Mouse (Mus musculus): ENCODE results near the gene Arhgef7.

Gene Arhgef7

GRCm38 (mm10) chr8:11727651-11728481 lies at the start of gene Arhgef7:
Gene Arhgef7, plus strand, starts transcription at chr8:11727721.
- DNase-seq (ENCODE audit: low read depth), result no peak

GRCm38 (mm10) chr8:11684558-11684957 lies 43.0 kb upstream of the Arhgef7 start:
- DNase-seq (ENCODE audit: low read depth), result no peak

- DNase-seq (ENCODE audit: low read depth), result no peak
Measured at GRCm38 (mm10) chr8:11687251-11687650, 40.3 kb upstream of the Arhgef7 start.

- DNase-seq (ENCODE audit: low read depth), result no peak
Measured at GRCm38 (mm10) chr8:11689945-11690344, 37.6 kb upstream of the Arhgef7 start.

GRCm38 (mm10) chr8:11691284-11691683 lies 36.2 kb upstream of the Arhgef7 start:
- no peak for DNase-seq (ENCODE audit: low read depth)

GRCm38 (mm10) chr8:11691761-11692160 lies 35.8 kb upstream of the Arhgef7 start:
- no peak for DNase-seq (ENCODE audit: low read depth)

- DNase-seq (ENCODE audit: low read depth), result no peak
Measured at GRCm38 (mm10) chr8:11692455-11692854, 35.1 kb upstream of the Arhgef7 start.

- DNase-seq (ENCODE audit: low read depth), result no peak
Measured at GRCm38 (mm10) chr8:11693972-11694371, 33.5 kb upstream of the Arhgef7 start.

GRCm38 (mm10) chr8:11696176-11696575 lies 31.3 kb upstream of the Arhgef7 start:
- DNase-seq (ENCODE audit: low read depth), result no peak

- DNase-seq (ENCODE audit: low read depth), result no peak
Measured at GRCm38 (mm10) chr8:11697467-11697866, 30.1 kb upstream of the Arhgef7 start.

GRCm38 (mm10) chr8:11699442-11700001 lies 28.0 kb upstream of the Arhgef7 start:
- DNase-seq (ENCODE audit: low read depth), result peak; percentile 3

- peak; percentile 73 for DNase-seq (ENCODE audit: low read depth)
Measured at GRCm38 (mm10) chr8:11700060-11701032, 27.2 kb upstream of the Arhgef7 start.

- DNase-seq (ENCODE audit: low read depth), result peak; percentile 4
Measured at GRCm38 (mm10) chr8:11701033-11701362, 26.5 kb upstream of the Arhgef7 start, which contains the start of gene 1700016D06Rik. Gene 1700016D06Rik, minus strand, starts transcription at chr8:11701063.

- DNase-seq (ENCODE audit: low read depth), result no peak
Measured at GRCm38 (mm10) chr8:11701428-11701827, 26.1 kb upstream of the Arhgef7 start.

- no peak for DNase-seq (ENCODE audit: low read depth)
Measured at GRCm38 (mm10) chr8:11703789-11704188, 23.7 kb upstream of the Arhgef7 start.

GRCm38 (mm10) chr8:11704716-11705420 lies 22.7 kb upstream of the Arhgef7 start:
- DNase-seq (ENCODE audit: low read depth), result no peak

- no peak for DNase-seq (ENCODE audit: low read depth)
Measured at GRCm38 (mm10) chr8:11705818-11706217, 21.7 kb upstream of the Arhgef7 start.

- DNase-seq (ENCODE audit: low read depth), result no peak
Measured at GRCm38 (mm10) chr8:11707701-11708100, 19.8 kb upstream of the Arhgef7 start.

GRCm38 (mm10) chr8:11708815-11709214 lies 18.7 kb upstream of the Arhgef7 start:
- no peak for DNase-seq (ENCODE audit: low read depth)

GRCm38 (mm10) chr8:11709542-11709941 lies 18.0 kb upstream of the Arhgef7 start:
- DNase-seq (ENCODE audit: low read depth), result no peak

- DNase-seq (ENCODE audit: low read depth), result no peak
Measured at GRCm38 (mm10) chr8:11710415-11710814, 17.1 kb upstream of the Arhgef7 start.

GRCm38 (mm10) chr8:11712244-11712643 lies 15.3 kb upstream of the Arhgef7 start:
- DNase-seq (ENCODE audit: low read depth), result peak; percentile 18
